Mouse (Mus musculus): ENCODE results near the gene Rab31.

Rab31 gene

DNA sequence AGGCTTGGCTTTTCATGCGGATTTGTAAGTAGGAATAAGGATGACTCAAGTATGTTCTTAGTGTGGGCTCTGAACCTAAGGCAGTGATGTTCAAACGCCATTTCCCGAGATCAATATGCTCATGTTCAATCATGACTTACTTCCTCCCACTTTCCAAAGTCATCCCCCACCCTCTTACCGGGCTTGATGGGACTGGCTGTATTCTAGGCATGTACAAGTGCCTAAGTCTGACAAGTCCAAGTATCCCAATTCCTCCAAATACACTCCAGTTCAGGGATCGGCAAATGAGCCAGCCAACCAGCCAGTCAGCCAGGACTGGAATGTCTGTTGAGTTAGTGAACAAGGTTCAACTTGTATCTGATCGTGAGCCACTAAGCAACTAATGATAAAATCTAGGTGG, 146.3 kb downstream of the Rab31 start:
- DNase-seq (ENCODE audit: low spot score), result no peak

DNA sequence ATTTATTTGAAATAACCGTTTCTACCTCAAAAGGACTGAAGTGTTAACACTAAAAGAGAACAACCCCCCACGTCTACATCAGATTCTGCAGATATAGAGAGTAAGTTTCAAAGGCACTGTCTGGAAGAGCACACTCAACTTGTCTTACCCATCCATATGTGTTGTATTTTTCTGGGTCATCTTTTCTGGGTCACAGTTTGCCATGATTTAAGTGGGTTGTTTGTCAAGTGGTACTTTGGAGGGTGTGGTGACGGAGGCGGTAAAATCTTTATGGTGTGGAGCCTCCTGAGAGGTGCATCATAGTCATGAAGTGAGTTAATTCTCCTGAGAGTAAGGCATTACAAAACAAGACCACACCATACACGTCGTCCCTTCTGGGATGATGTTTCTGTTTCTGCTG, 147.0 kb downstream of the Rab31 start:
- DNase-seq (ENCODE audit: low spot score), result no peak

DNA sequence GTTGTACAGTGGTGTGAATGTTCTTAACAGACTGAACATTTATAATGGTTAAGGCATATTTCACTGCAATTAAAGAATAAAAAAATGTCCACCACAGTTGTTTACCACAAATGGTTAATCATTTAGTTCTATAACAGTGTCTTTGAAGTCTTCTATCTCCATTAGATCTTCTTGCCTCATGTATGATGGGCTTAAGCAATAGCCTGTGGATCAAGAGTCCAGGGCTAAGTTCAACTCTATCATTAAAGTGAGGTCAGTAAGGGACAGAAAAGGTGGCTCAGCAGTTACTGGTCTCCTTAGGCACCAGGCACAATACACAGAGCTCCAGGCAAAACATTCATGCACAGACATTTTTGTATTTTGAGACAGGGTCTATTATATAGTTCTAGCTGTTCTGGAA, 149.4 kb downstream of the Rab31 start:
- no peak for DNase-seq (ENCODE audit: low spot score)

DNA sequence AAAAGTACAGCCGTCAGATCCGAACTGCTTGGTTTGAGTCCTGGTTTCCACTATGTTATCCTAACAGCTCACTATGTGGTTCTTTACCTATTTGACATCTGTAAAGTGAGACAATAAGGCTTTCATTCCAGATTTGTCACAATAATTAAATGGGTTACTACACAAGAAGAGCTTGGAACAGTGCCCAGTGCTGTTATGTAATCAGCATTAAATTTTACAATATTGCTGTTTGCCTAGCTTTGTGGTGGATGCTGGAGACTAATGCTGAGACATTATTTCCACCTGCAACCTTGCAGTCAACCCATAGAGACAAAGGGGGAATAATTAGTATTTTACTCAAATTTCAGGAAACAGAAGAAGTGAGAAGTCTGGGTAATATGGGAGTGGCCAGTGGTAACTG, 154.1 kb downstream of the Rab31 start:
- no peak for DNase-seq (ENCODE audit: low spot score)

DNA sequence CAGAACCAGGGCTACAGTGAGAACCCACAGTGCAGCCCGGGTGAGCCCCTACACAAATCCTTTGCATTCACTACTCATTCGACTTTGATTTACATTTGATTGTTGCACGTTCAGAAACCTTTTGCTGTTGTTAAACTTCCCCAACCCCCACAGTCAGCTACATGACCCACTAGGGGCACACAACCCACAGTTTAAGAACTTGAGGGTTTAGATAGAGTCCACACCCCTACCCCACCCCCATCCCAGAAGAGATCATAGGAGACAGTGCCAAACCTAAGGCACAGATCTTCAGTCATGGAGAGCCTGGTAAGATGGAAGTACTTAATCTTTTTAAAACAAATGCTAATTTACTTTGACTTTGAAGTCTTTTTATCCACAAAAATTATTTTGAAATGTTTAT, 156.9 kb downstream of the Rab31 start:
- DNase-seq (ENCODE audit: low spot score), result no peak

DNA sequence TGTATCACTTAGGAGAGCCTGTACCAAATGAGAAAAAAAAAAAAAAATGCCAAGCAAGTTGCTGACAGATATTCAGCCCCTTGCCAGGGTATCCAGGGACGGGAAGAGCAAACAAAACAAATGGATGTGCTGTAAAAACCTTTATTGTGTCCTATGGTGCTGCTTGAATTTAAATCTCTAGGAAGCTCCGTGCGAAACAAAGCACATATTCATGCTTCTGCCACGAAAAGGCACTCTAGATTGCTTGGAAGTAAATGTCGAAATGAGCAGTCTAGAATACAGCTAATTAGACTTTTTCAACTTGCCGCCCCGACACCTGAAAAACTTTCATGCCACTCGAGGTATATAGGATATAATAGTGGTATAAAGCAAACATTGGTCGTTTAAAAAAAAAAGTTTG, 158.1 kb downstream of the Rab31 start:
- DNase-seq (ENCODE audit: low spot score), result peak; percentile 55

DNA sequence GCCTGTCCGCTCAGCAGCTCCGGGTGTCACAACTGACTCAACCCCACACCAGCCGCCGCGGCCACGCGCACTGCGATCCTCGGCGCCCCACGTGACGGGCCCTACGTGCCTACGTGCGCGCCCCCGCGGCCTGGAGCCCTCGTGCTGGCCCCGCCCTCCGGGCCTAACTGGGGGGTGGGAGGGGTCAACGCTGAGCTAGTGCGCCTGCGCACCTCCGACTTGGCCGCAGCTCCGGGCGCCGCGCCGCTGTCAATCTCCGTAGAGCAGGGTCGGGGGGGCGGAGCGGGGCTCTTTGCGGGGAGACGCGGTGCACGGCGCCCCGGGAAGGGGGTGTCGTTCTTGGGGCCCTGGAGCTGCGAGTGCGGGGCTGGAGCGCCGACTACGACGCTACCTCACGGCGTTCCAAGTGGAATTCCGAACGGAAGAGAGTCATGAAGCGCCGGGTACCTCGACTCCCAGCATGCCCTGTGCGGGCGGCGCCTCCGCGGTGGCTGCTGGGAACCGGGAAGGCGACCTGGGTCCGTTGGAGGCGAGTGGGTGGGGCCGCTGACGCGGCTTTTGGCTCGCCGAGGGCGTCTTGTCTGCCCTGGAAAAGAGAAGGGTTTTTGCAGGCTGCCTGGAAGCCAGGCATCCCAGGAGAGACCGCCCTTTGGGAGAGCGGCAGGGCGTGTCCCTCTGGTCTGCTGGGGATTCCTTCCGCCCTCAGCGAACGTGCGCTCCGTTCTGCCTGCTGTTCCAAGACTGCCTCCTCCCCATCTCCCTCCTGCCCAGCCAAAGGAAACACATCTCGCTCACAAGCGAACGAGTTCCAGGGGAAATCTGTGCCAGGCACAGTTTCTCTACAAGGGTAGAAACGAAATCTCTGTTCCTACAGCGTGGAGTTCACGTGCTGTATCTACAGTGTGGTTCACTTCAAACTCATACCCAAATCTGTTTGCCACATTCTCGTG, 158.8 kb downstream of the Rab31 start, which contains the start of gene Vapa:
Gene Vapa (minus strand): TSS at position 93 of the 950 bp plus-strand sequence.
- DNase-seq (ENCODE audit: low spot score), result peak; percentile 98

DNA sequence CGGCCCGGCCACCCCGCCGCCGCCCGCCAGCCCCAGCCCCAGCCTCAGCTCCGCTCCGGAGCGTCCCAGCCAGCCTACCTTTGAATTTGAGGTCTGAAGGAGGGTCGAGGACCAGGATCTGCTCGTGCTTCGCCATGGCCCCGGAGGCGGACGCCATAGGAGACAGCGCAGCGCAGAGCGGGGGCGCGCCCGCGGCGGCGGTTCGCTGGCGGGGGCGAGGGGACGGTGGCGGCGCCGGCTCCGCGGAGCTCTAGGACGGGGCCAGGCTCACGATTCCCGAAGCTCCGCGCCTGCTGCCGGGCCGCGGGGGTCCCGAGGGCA, 159.4 kb downstream of the Rab31 start:
- DNase-seq (ENCODE audit: low spot score), result no peak

DNA sequence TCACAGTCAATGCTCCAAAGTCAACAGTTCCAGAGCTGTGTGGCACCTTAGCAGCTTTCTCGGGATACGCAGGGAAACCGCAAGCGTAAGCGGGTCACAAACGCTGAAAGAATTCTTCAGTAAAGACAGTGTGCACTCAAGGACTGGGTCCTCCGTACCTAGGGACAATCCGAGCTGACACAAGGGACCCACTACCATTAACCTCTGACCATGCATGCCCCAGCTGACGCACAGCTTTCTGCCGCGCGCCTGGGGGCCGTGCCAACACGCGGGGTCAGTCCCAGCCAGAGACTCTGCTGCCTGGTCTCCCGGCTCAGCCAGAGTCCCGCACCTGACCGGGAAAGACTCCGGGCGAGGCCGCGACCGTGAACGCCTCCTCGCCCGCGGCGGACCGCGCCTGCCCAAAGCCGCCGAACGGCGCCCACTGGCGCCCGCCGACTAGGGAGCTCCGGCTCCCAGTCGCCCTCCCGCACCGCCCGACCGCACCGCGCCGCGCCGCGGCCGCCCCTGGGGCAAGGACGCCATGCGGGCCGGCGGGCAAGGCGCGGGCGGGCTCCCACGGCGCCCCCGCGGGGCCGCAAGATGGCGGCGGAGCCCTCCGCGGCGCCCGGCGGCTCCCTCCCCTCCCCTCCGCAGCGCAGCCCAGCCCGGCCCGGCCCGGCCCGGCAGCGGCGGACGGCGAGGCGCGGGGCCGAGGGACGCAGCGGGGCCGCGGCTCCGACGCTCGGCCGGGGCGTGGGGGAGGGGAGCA, 160.0 kb downstream of the Rab31 start:
- DNase-seq (ENCODE audit: low spot score), result peak; percentile 62

DNA sequence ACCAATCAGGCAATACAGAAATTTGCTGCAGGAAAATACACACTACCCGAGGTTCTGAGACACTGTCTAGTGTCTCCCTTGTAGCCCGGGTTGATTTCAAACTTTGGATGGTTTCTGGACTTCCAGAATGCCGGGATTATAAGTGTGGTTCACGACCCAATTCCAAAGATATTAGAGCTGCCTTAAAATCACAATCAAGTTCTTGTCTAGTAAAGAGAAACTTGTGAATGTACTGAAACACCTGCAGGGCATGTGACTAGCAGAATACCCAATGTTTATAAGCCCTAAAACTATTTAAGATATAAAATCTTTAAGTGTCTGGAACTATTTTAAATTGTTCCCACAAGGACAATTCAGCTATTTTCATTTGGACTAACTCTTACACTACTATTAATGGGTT, 160.8 kb downstream of the Rab31 start:
- DNase-seq (ENCODE audit: low spot score), result no peak

DNA sequence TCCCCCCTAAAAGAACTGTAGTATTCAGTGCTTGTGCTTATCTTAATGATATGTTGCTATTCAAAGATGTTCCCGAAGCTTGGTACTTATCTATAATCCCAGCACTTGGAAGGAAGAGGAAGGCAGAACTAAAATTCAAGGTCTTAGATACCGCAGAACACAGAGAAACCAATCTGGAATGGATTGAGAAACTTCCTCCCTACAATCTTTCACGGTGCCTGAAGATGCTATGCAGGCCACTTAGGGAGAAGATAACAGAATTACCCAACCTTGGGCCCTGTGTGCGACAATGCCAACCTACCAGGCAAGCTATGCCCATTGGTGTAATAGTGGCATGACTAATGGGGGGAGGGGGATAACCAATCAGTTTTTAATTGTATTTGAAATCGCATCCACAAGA, 163.8 kb downstream of the Rab31 start:
- no peak for DNase-seq (ENCODE audit: low spot score)

DNA sequence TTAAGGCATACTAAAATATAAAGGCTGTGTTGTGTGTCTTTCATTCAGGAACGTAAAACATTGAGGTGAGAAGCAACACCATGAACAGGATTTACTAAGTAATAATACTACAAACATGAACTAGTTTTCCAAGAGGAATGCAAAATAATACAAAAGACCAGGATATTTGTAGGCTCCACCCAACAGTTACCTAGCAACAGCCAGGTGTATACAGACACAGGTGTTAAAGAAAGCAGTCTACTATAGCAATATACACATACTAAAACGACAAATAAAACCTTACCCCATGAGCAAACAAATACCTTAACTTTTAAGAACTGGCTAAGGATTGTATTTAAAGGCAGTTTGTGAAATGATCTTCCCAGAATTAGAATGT, 164.3 kb downstream of the Rab31 start:
- no peak for DNase-seq (ENCODE audit: low spot score)

DNA sequence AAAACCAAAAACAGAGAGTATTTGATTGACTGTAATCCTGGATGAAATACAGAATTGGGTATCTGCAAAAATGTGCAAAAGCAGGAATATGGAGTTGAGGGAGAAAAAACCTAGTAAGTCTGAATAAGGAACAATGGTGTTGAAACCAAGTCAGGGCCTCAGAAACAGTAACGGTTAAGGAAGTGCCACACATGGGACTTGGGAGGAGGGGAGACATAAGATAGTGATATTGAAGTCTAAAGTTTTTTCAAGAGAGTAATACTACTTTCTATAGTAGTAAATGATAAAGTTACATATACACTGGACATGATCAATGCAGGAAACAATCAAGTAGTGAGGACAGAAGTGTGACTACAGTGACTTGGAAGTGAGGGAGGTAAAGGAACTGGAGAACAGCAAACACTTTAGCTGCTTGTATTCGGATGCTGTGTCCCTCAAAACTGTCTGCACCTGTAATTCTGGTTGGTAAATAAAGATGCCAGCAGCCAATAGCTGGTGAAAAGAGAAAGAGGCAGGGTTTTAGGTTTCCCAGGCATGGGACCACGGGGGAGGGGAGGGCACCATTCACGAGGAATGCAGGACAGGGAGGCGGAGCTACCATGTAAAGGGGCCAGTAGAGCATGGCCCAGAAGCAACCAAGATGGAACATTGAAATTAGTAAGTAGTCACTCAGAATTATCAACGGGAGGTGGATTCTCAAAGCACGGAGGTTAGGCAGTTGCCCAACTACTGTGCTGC, 164.8 kb downstream of the Rab31 start:
- peak; percentile 31 for DNase-seq (ENCODE audit: low spot score)

DNA sequence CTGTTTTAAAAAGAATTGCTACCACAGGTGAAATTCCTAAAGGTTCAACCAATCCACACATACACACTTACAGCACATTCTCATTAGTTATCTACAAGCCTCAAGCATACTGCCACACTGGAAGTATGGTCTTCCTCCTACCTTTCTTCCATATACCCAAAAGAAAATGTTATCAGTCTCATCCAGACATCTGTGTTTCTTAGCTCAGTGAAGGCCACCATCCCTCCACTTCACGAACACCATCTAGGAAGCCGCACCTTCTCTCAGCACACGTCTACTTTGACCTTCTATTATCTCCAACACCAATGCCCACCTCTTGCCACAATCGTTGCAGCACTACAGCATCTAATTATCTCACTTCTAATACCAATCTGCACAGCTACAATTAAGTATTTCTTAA, 166.5 kb downstream of the Rab31 start:
- no peak for DNase-seq (ENCODE audit: low spot score)

DNA sequence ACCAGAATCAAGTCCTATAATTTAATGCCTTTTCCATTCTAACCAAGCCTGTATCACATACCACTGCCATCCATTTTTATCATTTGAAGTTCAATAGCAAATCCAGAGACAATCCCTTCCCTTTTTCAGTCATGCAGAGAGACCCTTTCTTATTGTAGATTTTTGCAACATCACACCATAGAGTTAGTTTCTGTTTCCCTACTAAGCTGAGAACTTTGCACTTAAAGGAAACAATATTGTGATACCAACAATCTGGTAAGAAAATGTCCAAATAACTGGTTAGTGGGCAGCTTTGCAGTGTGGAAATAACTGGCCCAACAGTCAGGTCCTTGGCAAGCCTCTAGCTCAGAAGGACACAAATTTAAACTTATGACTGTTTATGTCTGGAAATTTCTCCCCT, 167.7 kb downstream of the Rab31 start:
- DNase-seq (ENCODE audit: low spot score), result no peak

DNA sequence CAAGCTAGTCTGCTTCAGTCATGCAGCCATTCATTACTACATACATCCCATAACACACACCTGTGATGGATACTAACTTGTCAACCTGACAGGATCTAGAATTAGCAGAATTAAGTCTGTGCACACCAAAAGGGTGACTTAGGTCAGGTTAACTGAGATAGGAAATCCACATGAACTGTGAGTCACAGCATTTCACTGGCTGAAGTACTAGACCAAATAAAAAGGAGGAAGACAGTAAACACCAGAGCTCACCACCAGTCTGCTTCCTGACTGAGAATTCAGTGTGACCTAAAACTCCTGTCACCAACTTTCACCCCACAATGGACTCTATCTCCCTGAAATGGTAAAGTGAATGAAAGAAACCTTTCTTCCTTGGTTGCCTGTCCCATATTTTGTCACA, 168.2 kb downstream of the Rab31 start:
- DNase-seq (ENCODE audit: low spot score), result no peak
